Mouse (Mus musculus) heart, adult 2 months (tissue): ENCODE results near the gene Ciart. TPM values are rescaled to one million over a fixed set of nuclear protein-coding genes. Genes with fewer than 3 reads are reported as not detected.
"Not testable (repeated sequence)": the region's sequence is repeated elsewhere in the genome, so short reads cannot be mapped to it uniquely, and the experiment has no call there.

Experiments
- DNase-seq, 2 experiments: peaks; one replicate each; pipeline ENCODE4 v3.0.0; 2021
- H3K27ac ChIP-seq: fragments of 200-600 bp; 2 replicates; pipeline ENCODE4 v1.8.1; 2022
- H3K27me3 ChIP-seq: fragments of 200-500 bp; 2 replicates; pipeline ENCODE4 v1.6.1; 2012; ENCODE audit warnings: mild to moderate bottlenecking, low read length, inconsistent platforms, mixed read lengths; ENCODE audit not compliant: control insufficient read depth, insufficient read depth
- H3K36me3 ChIP-seq: fragments of 200-500 bp; 2 replicates; pipeline ENCODE4 v1.6.1; 2012; ENCODE audit warnings: low read length, inconsistent platforms; ENCODE audit not compliant: control insufficient read depth, insufficient read depth
- H3K4me1 ChIP-seq: fragments of 200-500 bp; 2 replicates; pipeline ENCODE4 v1.6.1; 2011; ENCODE audit warnings: low read length; ENCODE audit not compliant: control insufficient read depth, insufficient read depth
- H3K4me3 ChIP-seq: fragments of 200-600 bp; 2 replicates; pipeline ENCODE4 v1.8.1; 2022
- H3K79me2 ChIP-seq: fragments of 200-500 bp; replicated peaks from 2 replicates; pipeline ENCODE4 v1.6.1; 2012; ENCODE audit warnings: mild to moderate bottlenecking, inconsistent platforms, low read length, moderate library complexity, mixed read lengths; ENCODE audit not compliant: control insufficient read depth, insufficient read depth
- H3K9ac ChIP-seq: fragments of 200-500 bp; 2 replicates; pipeline ENCODE4 v1.6.1; 2012; ENCODE audit warnings: low read depth, mild to moderate bottlenecking, control low read depth, inconsistent platforms, low read length, mixed read lengths
- CTCF ChIP-seq: fragments of 200-600 bp; IDR thresholded peaks from 2 replicates; pipeline ENCODE4 v1.8.1; 2022; ENCODE audit warnings: antibody characterized with exemption, mild to moderate bottlenecking, moderate library complexity
- EP300 ChIP-seq: fragments of 200-500 bp; IDR thresholded peaks from 2 replicates; pipeline ENCODE4 v1.6.1; 2011; ENCODE audit warnings: low read depth, low read length, control low read depth; ENCODE audit not compliant: insufficient read depth
- POLR2A ChIP-seq: fragments of 200-500 bp; IDR thresholded peaks from 2 replicates; pipeline ENCODE4 v1.6.1; 2011; ENCODE audit warnings: mild to moderate bottlenecking, low read depth, low read length, control low read depth; ENCODE audit not compliant: insufficient read depth
- WGBS: fragments of 180-500 bp; shearing (Covaris S2); methylation state at CpG from one replicate; pipeline ENCODE4 v1.1.7; 2018; 5-methylcytosine and 5-hydroxymethylcytosine counted together
- intact Hi-C: fragments of 180-260 bp; cut with DNase I; formaldehyde crosslinking; loops from one replicate; pipeline ENCODE4 v1.15.1; 2025
- polyA plus RNA-seq: library from polyadenylated mRNA; depleted of rRNA; stranded (reverse); fragments of >200 nt; gene quantifications from 2 replicates; pipeline ENCODE4 v1.2.3, GENCODE M21; 2012
- total RNA-seq, 2 experiments: library from RNA; stranded (reverse); gene quantifications; 2 replicates each; pipeline ENCODE4 v1.2.3; 2021

Gene Ciart
- total and polyA plus RNA-seq, 3 experiments = 5.1 to 27.0 (median 7.7) TPM

DNA sequence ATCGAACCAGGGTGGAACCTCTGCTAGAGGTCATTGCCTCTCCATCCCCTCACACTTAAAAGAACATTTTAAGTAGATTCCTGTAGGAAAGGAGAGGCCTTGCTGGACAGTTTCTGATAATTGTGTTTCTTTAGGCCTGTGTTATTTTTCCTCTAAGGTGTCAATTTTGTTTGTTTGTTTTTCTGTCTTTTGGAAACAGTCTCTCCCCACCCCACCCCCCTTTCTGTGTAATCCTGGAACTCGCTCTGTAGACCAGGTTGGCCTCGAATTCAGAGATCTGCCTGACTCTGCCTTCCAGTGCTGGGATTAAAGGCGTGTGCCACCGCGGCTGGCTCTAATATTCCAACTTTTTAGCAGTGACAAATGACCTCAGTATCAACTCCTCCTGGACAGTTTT, 46.2 kb upstream of the Ciart start:
- Histone ChIP-seq H3K27me3 (no peaks in the 10 kb centered on the region), H3K4me1 (peaks cover 2% of the 10 kb centered on the region), H3K36me3 (no peaks in the 10 kb centered on the region), H3K27ac (no peak overlapping the region), H3K4me3 (peak overlapping the region; percentile 57), H3K79me2 (no peaks in the 10 kb centered on the region), H3K9ac (no peak overlapping the region; the same call in 1 of the 2 replicates)
- no peak for DNase-seq
- no peak for TF ChIP-seq POLR2A
- intact Hi-C loops = no loop called here
- 44% methylated on average over 6 of the region's 6 CpGs for WGBS

DNA sequence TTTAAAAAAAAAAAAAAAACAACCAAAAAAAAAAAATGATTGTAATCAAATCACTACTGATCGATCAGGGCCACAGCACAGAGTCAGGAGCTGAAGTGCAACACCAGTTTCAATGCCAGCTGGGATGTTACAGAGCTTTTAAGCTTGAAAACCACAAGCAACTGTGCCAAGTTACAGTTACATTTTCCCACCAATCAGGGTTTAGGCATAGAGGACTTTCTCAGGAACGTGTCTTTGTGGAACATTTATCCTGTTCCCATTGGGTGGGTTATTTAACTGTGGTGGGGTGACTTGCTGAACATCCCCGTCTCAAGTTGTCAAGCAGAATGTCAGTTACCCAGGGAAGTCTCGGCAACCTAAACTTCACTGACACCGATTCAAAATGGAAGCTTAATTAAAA, 43.0 kb upstream of the Ciart start:
- Histone ChIP-seq H3K36me3 (no peaks in the 10 kb centered on the region), H3K79me2 (no peaks in the 10 kb centered on the region), H3K4me1 (no peaks in the 10 kb centered on the region), H3K27me3 (no peaks in the 10 kb centered on the region), H3K9ac (no peak overlapping the region), H3K27ac (no peak overlapping the region), H3K4me3 (no peak overlapping the region)
- 80% methylated on average over 5 of the region's 5 CpGs for WGBS
- no peak for TF ChIP-seq CTCF
- no peak for TF ChIP-seq POLR2A
- no peak for TF ChIP-seq EP300
- DNase-seq = no peak
- intact Hi-C loops = no loop called here

DNA sequence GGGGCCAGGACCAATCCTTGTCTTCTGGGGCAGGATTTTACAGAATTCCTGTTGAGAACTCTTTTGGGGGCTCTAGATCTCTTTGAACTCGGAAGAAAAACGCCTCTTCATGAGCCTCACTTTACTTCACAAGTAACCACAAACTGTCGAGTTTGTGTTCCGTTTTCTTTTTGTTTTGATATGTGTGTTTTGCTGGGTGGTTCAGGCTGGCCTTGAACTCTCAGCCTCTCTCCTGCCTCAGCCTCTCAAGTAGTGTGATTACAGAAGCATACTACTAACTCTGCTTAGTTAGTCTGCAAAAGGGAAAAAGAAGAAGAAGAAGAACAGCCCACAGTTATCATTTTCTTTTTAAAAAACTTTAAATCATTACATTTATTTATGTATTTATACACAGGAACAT, 42.1 kb upstream of the Ciart start:
- Histone ChIP-seq H3K36me3 (no peaks in the 10 kb centered on the region), H3K4me3 (no peak overlapping the region), H3K9ac (no peak overlapping the region), H3K27me3 (no peaks in the 10 kb centered on the region), H3K27ac (no peak overlapping the region), H3K79me2 (no peaks in the 10 kb centered on the region), H3K4me1 (no peaks in the 10 kb centered on the region)
- 63% methylated on average over 4 of the region's 4 CpGs for WGBS
- no peak for DNase-seq
- TF ChIP-seq POLR2A (no peak), CTCF (no peak), EP300 (no peak)
- intact Hi-C loops = no loop called here

DNA sequence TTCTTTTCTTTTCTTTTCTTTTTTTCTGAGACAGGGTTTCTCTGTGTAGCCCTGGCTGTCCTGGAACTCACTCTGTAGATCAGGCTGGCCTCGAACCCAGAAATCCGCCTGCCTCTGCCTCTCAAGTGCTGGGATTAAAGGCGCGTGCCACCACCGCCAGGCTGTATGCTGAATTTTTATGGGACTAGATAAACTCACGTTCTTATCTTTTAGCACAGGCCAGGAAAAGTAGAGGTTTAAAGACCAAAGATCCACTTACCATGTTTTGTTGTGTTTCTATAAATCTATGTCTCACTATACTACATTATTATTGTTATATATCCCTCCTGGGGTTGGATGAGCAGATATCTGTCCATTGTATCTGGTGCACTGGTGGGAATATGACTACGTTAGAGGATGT, 41.4 kb upstream of the Ciart start:
- H3K4me1 ChIP-seq, H3K36me3 ChIP-seq, H3K27me3 ChIP-seq, H3K4me3 ChIP-seq, H3K9ac ChIP-seq, DNase-seq, H3K27ac ChIP-seq, H3K79me2 ChIP-seq, intact Hi-C loops: not testable (repeated sequence)
- WGBS = 85% methylated on average over 7 of the region's 7 CpGs

DNA sequence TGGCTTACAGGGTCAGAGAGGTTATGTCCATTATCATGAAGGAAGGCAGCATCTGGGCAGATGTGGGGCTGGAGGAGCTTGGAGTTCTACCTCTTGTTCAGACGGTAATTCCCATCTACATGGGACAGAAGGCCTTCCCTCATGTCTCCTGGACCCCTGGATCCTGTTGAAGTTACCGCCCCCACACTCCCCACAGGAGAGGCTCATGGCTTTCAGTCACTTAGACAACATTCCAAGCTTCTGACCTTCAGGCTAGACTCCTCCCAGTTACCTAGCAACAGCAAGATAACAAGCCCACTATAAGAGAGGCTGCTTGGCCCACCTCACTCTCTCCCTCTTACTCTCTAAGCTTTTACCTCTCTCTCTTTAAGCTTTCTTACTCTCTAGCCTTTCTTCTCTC, 38.5 kb upstream of the Ciart start:
- WGBS = 61% methylated on average over 2 of the region's 2 CpGs
- H3K9ac ChIP-seq, H3K4me1 ChIP-seq, H3K36me3 ChIP-seq, H3K27ac ChIP-seq, H3K4me3 ChIP-seq, H3K79me2 ChIP-seq, DNase-seq, intact Hi-C loops, H3K27me3 ChIP-seq: not testable (repeated sequence)

DNA sequence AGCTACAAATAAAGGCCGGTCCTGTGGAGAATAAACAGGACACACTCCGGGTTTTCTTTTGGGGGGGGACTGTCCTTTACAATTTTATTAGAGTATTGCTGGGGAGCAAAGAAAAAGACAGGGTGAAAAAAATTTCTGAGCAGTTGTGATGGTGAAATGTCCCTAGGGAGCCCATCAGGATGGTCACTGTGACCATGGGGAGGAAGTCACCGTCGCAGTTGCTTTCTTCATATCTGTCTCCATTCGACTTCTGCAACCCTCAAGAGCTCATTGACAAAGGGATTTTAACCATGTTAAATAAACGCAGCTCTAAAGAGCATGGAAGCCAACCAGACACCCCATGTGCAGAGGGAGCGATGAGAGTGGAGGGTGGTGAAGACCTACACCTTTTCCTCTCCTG, 34.7 kb upstream of the Ciart start:
- TF ChIP-seq POLR2A = no peak
- no peak for TF ChIP-seq CTCF
- TF ChIP-seq EP300 = no peak
- no peak overlapping the region for H3K27ac ChIP-seq
- H3K79me2 ChIP-seq = no peaks in the 10 kb centered on the region
- no peak for DNase-seq
- no peaks in the 10 kb centered on the region for H3K36me3 ChIP-seq
- intact Hi-C loops = no loop called here
- no peak overlapping the region for H3K4me3 ChIP-seq
- no peak overlapping the region for H3K9ac ChIP-seq
- no peaks in the 10 kb centered on the region for H3K27me3 ChIP-seq
- H3K4me1 ChIP-seq = no peaks in the 10 kb centered on the region
- 63% methylated on average over 7 of the region's 7 CpGs for WGBS

DNA sequence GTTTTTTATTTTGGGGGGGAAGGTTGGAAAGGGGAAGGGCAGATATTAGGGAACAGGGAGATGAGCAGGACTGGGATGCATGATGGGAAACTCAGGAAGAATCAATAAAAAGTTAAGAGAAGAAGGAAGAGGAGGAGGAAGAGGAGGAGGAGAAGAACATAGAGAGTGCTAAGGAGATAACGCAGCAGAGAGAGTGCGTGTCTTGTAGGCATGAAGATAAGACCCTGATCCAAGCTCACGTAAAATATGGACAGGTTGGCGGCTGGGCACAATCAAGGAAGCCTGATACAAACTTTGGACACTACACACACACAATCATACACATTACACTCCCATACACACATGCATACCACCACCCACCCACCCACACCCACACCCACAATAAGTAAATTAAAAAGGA, 32.7 kb upstream of the Ciart start:
- Histone ChIP-seq H3K79me2 (no peaks in the 10 kb centered on the region), H3K4me3 (no peak overlapping the region), H3K9ac (no peak overlapping the region), H3K4me1 (no peaks in the 10 kb centered on the region), H3K36me3 (no peaks in the 10 kb centered on the region), H3K27me3 (no peaks in the 10 kb centered on the region), H3K27ac (no peak overlapping the region)
- intact Hi-C loops = no loop called here
- no peak for DNase-seq
- TF ChIP-seq POLR2A = no peak
- no peak for TF ChIP-seq CTCF
- TF ChIP-seq EP300 = no peak
- 54% methylated on average over 4 of the region's 4 CpGs for WGBS
